ENCODE assay signal across 8 mouse cellular contexts in the genomic region with DNA sequence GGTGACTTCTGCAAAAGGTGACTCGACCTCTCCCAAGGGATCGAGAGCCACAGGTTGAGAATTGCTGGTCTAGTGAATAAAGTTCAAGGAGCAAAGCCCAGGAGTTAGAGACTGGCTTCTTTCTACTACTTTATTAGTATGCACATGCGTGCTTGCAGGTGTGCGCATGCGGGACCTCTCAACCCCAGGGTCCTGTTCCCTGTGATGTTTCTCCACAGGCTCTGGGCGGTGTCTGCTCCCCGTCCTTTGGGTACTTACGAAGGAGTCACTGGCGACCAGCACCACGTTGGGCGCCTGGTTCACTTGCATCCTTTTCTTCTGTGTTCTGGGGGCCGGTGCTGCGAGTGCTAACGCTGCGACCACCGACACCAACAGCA. TPM values are rescaled to one million over a fixed set of nuclear protein-coding genes. Genes with fewer than 3 reads are reported as not detected.
DNase-seq lines count a peak whose midpoint lies in the region; ATAC-seq and TF ChIP-seq lines count a peak whose summit lies in the region.

No protein-coding gene starts in this region.

- no peaks in the 10 kb centered on the region for H3K36me3 ChIP-seq in neural tube, embryonic 11.5 days (ENCODE audit: control insufficient read depth, insufficient read depth, low read length)
- no peaks in the 10 kb centered on the region for H3K36me3 ChIP-seq in forebrain, embryonic 16.5 days (ENCODE audit: control insufficient read depth, insufficient read depth)
- H3K36me3 ChIP-seq in limb, embryonic 10.5 days = peaks cover 24% of the 10 kb centered on the region
- H3K36me3 ChIP-seq in midbrain, embryonic 14.5 days (ENCODE audit: control insufficient read depth, insufficient read depth, low read length) = no peaks in the 10 kb centered on the region

- WGBS in neural tube, embryonic 11.5 days = 5% methylated on average over 16 of the region's 16 CpGs
- 2% methylated on average over 16 of the region's 16 CpGs for WGBS in forebrain, embryonic 16.5 days
- 5% methylated on average over 16 of the region's 16 CpGs for WGBS in limb, embryonic 10.5 days
- WGBS in midbrain, embryonic 14.5 days = 2% methylated on average over 16 of the region's 16 CpGs

- peak overlapping the region; percentile 66 for H3K4me3 ChIP-seq in neural tube, embryonic 11.5 days (ENCODE audit: low read depth, low read length)
- peak overlapping the region; percentile 77 for H3K4me3 ChIP-seq in bone marrow macrophage, adult 2 months (ENCODE audit: insufficient read depth, low read length)
- H3K4me3 ChIP-seq in forebrain, embryonic 16.5 days (replicated peaks; ENCODE audit: low read length) = peak overlapping the region; percentile 53
- H3K4me3 ChIP-seq in limb, embryonic 10.5 days = peak overlapping the region; percentile 81
- peak overlapping the region; percentile 52 for H3K4me3 ChIP-seq in midbrain, embryonic 14.5 days (replicated peaks; ENCODE audit: low read depth, low read length)

- no peak for TF ChIP-seq POLR2A in bone marrow macrophage, adult 2 months (IDR thresholded peaks at IDR 0.05; ENCODE audit: borderline replicate concordance, low read depth, low read length)

- H3K4me2 ChIP-seq in neural tube, embryonic 11.5 days (ENCODE audit: low read depth) = peak overlapping the region; percentile 48
- H3K4me2 ChIP-seq in forebrain, embryonic 16.5 days (ENCODE audit: low read length) = peak overlapping the region; percentile 64
- H3K4me2 ChIP-seq in midbrain, embryonic 14.5 days (ENCODE audit: low read length) = peak overlapping the region; percentile 57

- no peaks in the 10 kb centered on the region for H3K9me3 ChIP-seq in neural tube, embryonic 11.5 days (ENCODE audit: control insufficient read depth, low read length)
- H3K9me3 ChIP-seq in forebrain, embryonic 16.5 days (ENCODE audit: control insufficient read depth, low read length) = no peaks in the 10 kb centered on the region
- no peaks in the 10 kb centered on the region for H3K9me3 ChIP-seq in limb, embryonic 10.5 days (replicated peaks)
- no peaks in the 10 kb centered on the region for H3K9me3 ChIP-seq in midbrain, embryonic 14.5 days (ENCODE audit: control insufficient read depth, low read length)

- no peaks in the 10 kb centered on the region for H3K27me3 ChIP-seq in neural tube, embryonic 11.5 days (ENCODE audit: control insufficient read depth, insufficient read depth, low read length)
- no peaks in the 10 kb centered on the region for H3K27me3 ChIP-seq in forebrain, embryonic 16.5 days (replicated peaks; ENCODE audit: control insufficient read depth, insufficient read depth, low read length)
- H3K27me3 ChIP-seq in limb, embryonic 10.5 days (ENCODE audit: low read depth, poor library complexity, severe bottlenecking) = no peaks in the 10 kb centered on the region
- H3K27me3 ChIP-seq in midbrain, embryonic 14.5 days (ENCODE audit: control insufficient read depth, insufficient read depth, low read length) = no peaks in the 10 kb centered on the region

- peak; percentile 77 for ATAC-seq in neural tube, embryonic 11.5 days (ENCODE audit: insufficient read depth, low FRiP score, low TSS enrichment)
- peak; percentile 79 for ATAC-seq in forebrain, embryonic 16.5 days
- peak; percentile 80 for ATAC-seq in midbrain, embryonic 14.5 days (ENCODE audit: low FRiP score, low TSS enrichment)

- no peak for TF ChIP-seq CTCF in bone marrow macrophage, adult 2 months (IDR thresholded peaks at IDR 0.05; ENCODE audit: low read depth, low read length)

- H3K9ac ChIP-seq in neural tube, embryonic 11.5 days (ENCODE audit: low read length) = peak overlapping the region; percentile 61
- peak overlapping the region; percentile 72 for H3K9ac ChIP-seq in forebrain, embryonic 16.5 days (replicated peaks; ENCODE audit: low read depth, low read length)
- H3K9ac ChIP-seq in midbrain, embryonic 14.5 days (replicated peaks; ENCODE audit: low read length) = peak overlapping the region; percentile 57

- no peak for DNase-seq in neural tube, embryonic 11.5 days (ENCODE audit: low spot score)
- no peak for DNase-seq in neural tube, embryonic 10.5 days (ENCODE audit: extremely low spot score, low spot score)
- DNase-seq in limb, embryonic 10.5 days (ENCODE audit: low spot score) = no peak
- peak; percentile 70 for DNase-seq in midbrain, embryonic 14.5 days
- DNase-seq in layer of hippocampus, postnatal 10 days (ENCODE audit: low spot score in 2 of 2) = no peak
- no peak for DNase-seq in B cell, adult 2 months

- no peak overlapping the region for H3K27ac ChIP-seq in neural tube, embryonic 11.5 days (ENCODE audit: low read depth, low read length)
- H3K27ac ChIP-seq in bone marrow macrophage, adult 2 months (ENCODE audit: insufficient read depth, low read depth, low read length) = peak overlapping the region; percentile 73
- H3K27ac ChIP-seq in forebrain, embryonic 16.5 days (ENCODE audit: low read length) = peak overlapping the region; percentile 67
- H3K27ac ChIP-seq in limb, embryonic 10.5 days = peak overlapping the region; percentile 88
- peak overlapping the region; percentile 72 for H3K27ac ChIP-seq in midbrain, embryonic 14.5 days (replicated peaks; ENCODE audit: low read depth, low read length)

- H3K4me1 ChIP-seq in neural tube, embryonic 11.5 days (ENCODE audit: control insufficient read depth, insufficient read depth, low read length) = no peaks in the 10 kb centered on the region
- H3K4me1 ChIP-seq in bone marrow macrophage, adult 2 months (ENCODE audit: control insufficient read depth, insufficient read depth, low read length) = peaks cover 8% of the 10 kb centered on the region
- peaks cover 2% of the 10 kb centered on the region; the same call in 1 of the 2 replicates for H3K4me1 ChIP-seq in forebrain, embryonic 16.5 days (replicated peaks; ENCODE audit: control insufficient read depth, insufficient read depth, low read length)
- no peaks in the 10 kb centered on the region; the same call in 1 of the 2 replicates for H3K4me1 ChIP-seq in limb, embryonic 10.5 days
- peaks cover 4% of the 10 kb centered on the region; the same call in 1 of the 2 replicates for H3K4me1 ChIP-seq in midbrain, embryonic 14.5 days (ENCODE audit: control insufficient read depth, insufficient read depth, low read length)

RNA-seq across cellular contexts. Expression of a gene that starts 0.4 kb away (rescaled TPM):
- polyA plus RNA-seq in neural tube, embryonic 11.5 days (2014; fragmentation: Nextera tagmentation; extraction: Ambion mirVana) = 5.3 and 6.6 TPM in 2 replicates
- polyA plus RNA-seq in bone marrow macrophage, adult 2 months (2012; ENCODE audit: insufficient read depth, insufficient read length, missing spikeins) = 23.0 and 26.7 TPM in 2 replicates
- 4.3 and 4.6 TPM in 2 replicates for polyA plus RNA-seq in forebrain, embryonic 16.5 days (2015; fragmentation: Nextera tagmentation; extraction: Ambion mirVana)
- polyA plus RNA-seq in limb, embryonic 10.5 days (2016; fragmentation: Nextera tagmentation; extraction: Ambion mirVana) = 4.6 and 5.2 TPM in 2 replicates
- polyA plus RNA-seq in midbrain, embryonic 14.5 days (2014; fragmentation: Nextera tagmentation; extraction: Ambion mirVana) = 4.6 and 4.8 TPM in 2 replicates
- 1 to 10 TPM; 4.8 to 5.1 TPM for total RNA-seq in layer of hippocampus, postnatal 10 days (2021)

RNA-seq across cellular contexts. Expression of a gene that starts 0.4 kb away (rescaled TPM):
- 15.8 and 17.1 TPM in 2 replicates for polyA plus RNA-seq in neural tube, embryonic 11.5 days (2014; fragmentation: Nextera tagmentation; extraction: Ambion mirVana)
- polyA plus RNA-seq in bone marrow macrophage, adult 2 months (2012; ENCODE audit: insufficient read depth, insufficient read length, missing spikeins) = 8.6 and 10.6 TPM in 2 replicates
- polyA plus RNA-seq in forebrain, embryonic 16.5 days (2015; fragmentation: Nextera tagmentation; extraction: Ambion mirVana) = 12.9 and 14.2 TPM in 2 replicates
- 15.9 and 18.7 TPM in 2 replicates for polyA plus RNA-seq in limb, embryonic 10.5 days (2016; fragmentation: Nextera tagmentation; extraction: Ambion mirVana)
- polyA plus RNA-seq in midbrain, embryonic 14.5 days (2014; fragmentation: Nextera tagmentation; extraction: Ambion mirVana) = 12.3 and 16.1 TPM in 2 replicates
- 10 to 100 TPM; 19.9 to 23.5 TPM for total RNA-seq in layer of hippocampus, postnatal 10 days (2021)

RNA-seq across cellular contexts. Expression of a gene that starts 41.3 kb away (rescaled TPM):
- polyA plus RNA-seq in neural tube, embryonic 11.5 days (2014; fragmentation: Nextera tagmentation; extraction: Ambion mirVana) = 0.31 and 0.65 TPM in 2 replicates
- polyA plus RNA-seq in bone marrow macrophage, adult 2 months (2012; ENCODE audit: insufficient read depth, insufficient read length, missing spikeins) = not detected in 2 replicates
- polyA plus RNA-seq in forebrain, embryonic 16.5 days (2015; fragmentation: Nextera tagmentation; extraction: Ambion mirVana) = 1.5 and 1.8 TPM in 2 replicates
- polyA plus RNA-seq in limb, embryonic 10.5 days (2016; fragmentation: Nextera tagmentation; extraction: Ambion mirVana) = 0.41 and 0.48 TPM in 2 replicates
- 1.2 and 2.2 TPM in 2 replicates for polyA plus RNA-seq in midbrain, embryonic 14.5 days (2014; fragmentation: Nextera tagmentation; extraction: Ambion mirVana)
- total RNA-seq in layer of hippocampus, postnatal 10 days (2021) = 1 to 10 TPM; 4.5 to 4.7 TPM
